15 mouse cellular contexts compared by ENCODE assay signal in the genomic region with DNA sequence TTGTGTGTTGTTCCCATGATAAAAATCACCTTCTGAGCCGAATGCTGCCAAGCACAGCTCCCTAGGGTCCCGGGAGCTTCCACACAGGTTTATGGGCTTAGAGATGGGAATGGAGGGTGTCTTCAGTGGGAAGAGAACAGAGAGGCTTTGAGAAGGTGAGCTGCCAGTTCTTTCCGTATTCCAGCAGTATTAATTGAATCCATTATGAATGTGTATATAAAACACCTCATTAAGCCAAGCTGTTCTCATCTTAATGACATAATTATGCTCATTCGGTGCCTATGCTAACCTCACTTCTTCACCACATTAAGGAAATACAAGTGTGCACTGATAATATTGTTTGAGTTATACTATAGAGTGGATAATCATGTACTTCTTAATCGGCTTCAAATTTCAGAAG.
"Had no signal": no experiment of that assay in that cellular context is flagged by ENCODE, and none has a peak within 500 bp of the region (broad histone marks: within the 10 kb centered on the region; RNA-seq: fewer than 3 reads in every experiment).

No protein-coding gene starts in this region.

- H3K27me3 ChIP-seq: stomach, embryonic 15.5 days had no signal

- ATAC-seq: liver, embryonic 12.5 days; midbrain, embryonic 16.5 days had no signal

- DNase-seq: kidney, adult 9 months; kidney, postnatal 36 days; layer of hippocampus, adult 9-11 months; layer of hippocampus, postnatal 36 days; lung, embryonic 14.5 days; lung, postnatal 10 days; lung, postnatal 4 days; right cerebral cortex, postnatal 14 days; thymus, postnatal 36 days had no signal

- H3K4me3 ChIP-seq: limb, embryonic 15.5 days; liver, embryonic 12.5 days; midbrain, embryonic 10.5 days; stomach, embryonic 15.5 days had no signal

- H3K36me3 ChIP-seq: limb, embryonic 15.5 days; liver, embryonic 12.5 days; midbrain, embryonic 10.5 days; stomach, embryonic 15.5 days had no signal

- H3K9me3 ChIP-seq: limb, embryonic 15.5 days; liver, embryonic 12.5 days; midbrain, embryonic 10.5 days; stomach, embryonic 15.5 days had no signal

- H3K4me2 ChIP-seq: limb, embryonic 15.5 days; liver, embryonic 12.5 days; lung, embryonic 14.5 days; stomach, embryonic 15.5 days had no signal

- H3K27ac ChIP-seq: kidney, postnatal 0 days; limb, embryonic 15.5 days; liver, embryonic 12.5 days; midbrain, embryonic 10.5 days; stomach, embryonic 15.5 days had no signal

- H3K4me1 ChIP-seq: limb, embryonic 15.5 days; liver, embryonic 12.5 days; midbrain, embryonic 10.5 days; stomach, embryonic 15.5 days had no signal

- H3K9ac ChIP-seq: limb, embryonic 15.5 days; liver, embryonic 12.5 days; lung, embryonic 14.5 days; stomach, embryonic 15.5 days had no signal
